Mouse (Mus musculus) forebrain, embryonic 15.5 days (tissue): ENCODE data around the gene Fars2. TPM values are rescaled to one million over a fixed set of nuclear protein-coding genes. Genes with fewer than 3 reads are reported as not detected.
"Not testable (repeated sequence)": the region's sequence is repeated elsewhere in the genome, so short reads cannot be mapped to it uniquely, and the experiment has no call there.

ENCODE experiments used
- ATAC-seq: fragments of 200-750 bp; cut with Nextera tagmentation; replicated peaks from 2 replicates; pipeline ENCODE4 v1.8.0; 2017; ENCODE audit warnings: mild to moderate bottlenecking, moderate TSS enrichment, moderate library complexity
- H3K27ac ChIP-seq: fragments of 300-500 bp; sonication (generic); replicated peaks from 2 replicates; pipeline ENCODE4 v1.5.1; 2015; ENCODE audit warnings: mild to moderate bottlenecking, inconsistent platforms
- H3K27me3 ChIP-seq: fragments of 300-500 bp; sonication (generic); 2 replicates; pipeline ENCODE4 v1.6.1; 2015; ENCODE audit warnings: inconsistent platforms
- H3K36me3 ChIP-seq: fragments of 300-500 bp; sonication (generic); 2 replicates; pipeline ENCODE4 v1.6.1; 2015; ENCODE audit warnings: mild to moderate bottlenecking, inconsistent platforms
- H3K4me1 ChIP-seq: fragments of 300-500 bp; sonication (generic); 2 replicates; pipeline ENCODE4 v1.6.1; 2015; ENCODE audit warnings: inconsistent platforms
- H3K4me2 ChIP-seq: fragments of 300-500 bp; sonication (generic); replicated peaks from 2 replicates; pipeline ENCODE4 v1.6.1; 2015; ENCODE audit warnings: mild to moderate bottlenecking, inconsistent platforms
- H3K4me3 ChIP-seq: fragments of 300-500 bp; sonication (generic); 2 replicates; pipeline ENCODE4 v1.5.1; 2015; ENCODE audit warnings: mild to moderate bottlenecking, inconsistent platforms
- H3K9ac ChIP-seq: fragments of 300-500 bp; sonication (generic); replicated peaks from 2 replicates; pipeline ENCODE4 v1.6.1; 2015; ENCODE audit warnings: mild to moderate bottlenecking, inconsistent platforms
- H3K9me3 ChIP-seq: fragments of 300-500 bp; sonication (generic); 2 replicates; pipeline ENCODE4 v1.6.1; 2016; ENCODE audit warnings: inconsistent platforms
- WGBS: fragments of 180-500 bp; shearing (Covaris S2); methylation state at CpG from one replicate; pipeline ENCODE4 v1.1.7; 2015; ENCODE audit warnings: mixed read lengths; 5-methylcytosine and 5-hydroxymethylcytosine counted together
- polyA plus RNA-seq: library from polyadenylated mRNA; unstranded; fragments of >200 nt; fragmentation: Nextera tagmentation; extraction: Ambion mirVana; gene quantifications from 2 replicates; pipeline ENCODE4 v1.2.1, GENCODE M21; 2015

Gene Fars2
- polyA plus RNA-seq, 1 experiment from 2014 or later = 36.5 TPM

GRCm38 (mm10) chr13:36361419-36361818 lies 244.2 kb downstream of the Fars2 start:
- no peak overlapping the region for H3K4me2 ChIP-seq
- no peaks in the 10 kb centered on the region for H3K36me3 ChIP-seq
- ATAC-seq = no peak
- no peaks in the 10 kb centered on the region for H3K4me1 ChIP-seq
- no peaks in the 10 kb centered on the region for H3K9me3 ChIP-seq
- no peaks in the 10 kb centered on the region for H3K27me3 ChIP-seq
- no peak overlapping the region for H3K27ac ChIP-seq
- 87% methylated on average over 3 of the region's 3 CpGs for WGBS
- no peak overlapping the region for H3K4me3 ChIP-seq
- H3K9ac ChIP-seq = no peak overlapping the region

- not testable (repeated sequence) for ATAC-seq, H3K27me3 ChIP-seq
- WGBS = 97% methylated on average over 5 of the region's 5 CpGs
Observed at GRCm38 (mm10) chr13:36365719-36366118, 248.5 kb downstream of the Fars2 start.

DNA sequence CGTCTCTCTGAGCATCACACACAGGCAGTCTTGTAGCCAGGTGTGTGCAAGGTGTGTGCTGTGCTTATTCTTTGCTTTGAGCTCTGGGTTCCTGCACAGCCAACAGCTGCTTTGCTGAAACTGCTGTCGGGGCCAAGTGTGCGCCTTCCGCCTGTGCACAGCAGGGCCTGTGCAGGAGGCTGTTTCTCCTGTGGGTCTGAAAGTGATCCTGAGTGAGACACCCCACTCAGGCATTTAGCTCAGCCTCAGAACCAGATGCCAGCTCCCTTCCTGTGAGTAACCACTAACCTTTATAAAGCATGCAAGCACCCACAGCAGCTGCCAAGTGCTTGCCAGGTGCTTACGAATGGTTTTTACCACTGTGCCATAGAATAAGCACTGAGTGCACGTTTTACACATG lies 249.1 kb downstream of the Fars2 start:
- Histone ChIP-seq H3K36me3 (no peaks in the 10 kb centered on the region), H3K4me2 (no peak overlapping the region), H3K27ac (no peak overlapping the region), H3K4me3 (no peak overlapping the region), H3K9me3 (no peaks in the 10 kb centered on the region), H3K27me3 (no peaks in the 10 kb centered on the region), H3K4me1 (peaks cover 14% of the 10 kb centered on the region), H3K9ac (no peak overlapping the region)
- ATAC-seq = no peak
- 86% methylated on average over 6 of the region's 6 CpGs for WGBS

More at GRCm38 (mm10) chr13:36365719-36366118, 248.5 kb downstream of the Fars2 start:
- not testable (repeated sequence) for H3K9ac ChIP-seq, H3K4me2 ChIP-seq, H3K27ac ChIP-seq, H3K36me3 ChIP-seq, H3K9me3 ChIP-seq, H3K4me3 ChIP-seq
- H3K4me1 ChIP-seq = peaks cover 14% of the 10 kb centered on the region

DNA sequence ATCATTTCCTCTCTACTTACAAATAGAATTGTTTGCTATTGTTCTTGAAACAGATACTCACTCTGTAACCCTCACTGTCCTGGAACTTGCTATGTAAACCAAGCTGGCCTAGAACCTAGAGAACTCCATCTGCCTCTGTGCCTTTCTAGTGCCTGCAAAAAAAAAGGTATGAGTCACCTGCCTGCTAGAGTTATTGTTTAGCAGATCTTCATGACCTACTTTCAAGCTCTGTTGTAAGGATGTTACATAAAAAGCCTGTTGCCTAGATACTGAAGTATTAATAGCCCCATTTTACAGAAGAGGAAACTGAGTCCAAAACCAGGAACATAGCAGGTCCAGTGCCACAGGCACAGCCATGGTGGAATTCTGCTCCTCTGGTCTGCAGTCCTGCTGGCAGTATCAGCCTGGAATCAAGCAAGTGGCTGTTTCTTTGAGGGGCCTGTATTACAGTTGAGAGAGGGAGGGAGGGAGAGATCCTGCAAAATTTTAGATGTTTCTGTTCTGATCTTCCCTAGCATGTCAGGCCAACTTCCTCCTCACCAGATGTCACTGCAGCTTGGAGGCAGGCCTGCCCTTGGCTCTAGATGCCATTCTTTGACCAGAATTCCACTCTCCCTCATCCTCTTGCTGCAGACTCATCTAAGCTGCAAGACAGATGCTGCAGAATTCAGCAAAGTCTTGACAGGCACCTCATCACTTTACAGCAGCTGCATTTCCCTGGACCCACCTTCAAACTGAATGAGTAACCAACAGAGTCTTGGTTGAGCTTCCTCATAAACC lies 250.7 kb downstream of the Fars2 start:
- Histone ChIP-seq H3K36me3 (no peaks in the 10 kb centered on the region), H3K9ac (no peak overlapping the region), H3K9me3 (no peaks in the 10 kb centered on the region), H3K27me3 (no peaks in the 10 kb centered on the region), H3K4me3 (no peak overlapping the region), H3K4me1 (peaks cover 14% of the 10 kb centered on the region), H3K27ac (no peak overlapping the region), H3K4me2 (no peak overlapping the region)
- ATAC-seq = no peak

DNA sequence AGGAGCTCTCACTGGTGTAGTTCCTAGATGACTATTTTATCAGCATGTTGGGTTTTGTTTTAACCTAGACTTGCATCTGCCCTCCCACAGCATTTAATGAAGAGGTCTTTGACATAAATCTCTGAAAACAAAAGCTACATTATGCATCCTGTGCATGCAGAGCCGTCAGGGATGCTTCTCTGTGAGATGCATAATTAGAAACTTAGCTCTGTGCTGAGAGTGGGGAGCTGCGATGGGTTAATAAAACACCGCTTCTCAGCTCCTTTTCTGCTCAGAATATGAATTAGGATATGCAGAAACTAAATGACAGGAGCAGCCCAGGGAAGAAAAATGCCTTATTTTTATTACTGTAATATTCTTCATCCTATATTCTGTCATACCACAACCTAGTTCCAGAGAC lies 251.6 kb downstream of the Fars2 start:
- H3K4me3 ChIP-seq = no peak overlapping the region
- ATAC-seq = peak; percentile 83
- peak overlapping the region; percentile 27; the same call in 1 of the 2 replicates for H3K27ac ChIP-seq
- no peaks in the 10 kb centered on the region for H3K36me3 ChIP-seq
- no peaks in the 10 kb centered on the region for H3K27me3 ChIP-seq
- no peak overlapping the region for H3K4me2 ChIP-seq
- H3K9me3 ChIP-seq = no peaks in the 10 kb centered on the region
- H3K9ac ChIP-seq = no peak overlapping the region
- peaks cover 14% of the 10 kb centered on the region for H3K4me1 ChIP-seq
- WGBS = 9% methylated on average over 3 of the region's 3 CpGs

GRCm38 (mm10) chr13:36369400-36369799 lies 252.2 kb downstream of the Fars2 start:
- Histone ChIP-seq H3K27me3 (no peaks in the 10 kb centered on the region), H3K4me2 (no peak overlapping the region), H3K4me1 (peaks cover 14% of the 10 kb centered on the region), H3K27ac (no peak overlapping the region), H3K9ac (no peak overlapping the region), H3K4me3 (no peak overlapping the region), H3K36me3 (no peaks in the 10 kb centered on the region), H3K9me3 (no peaks in the 10 kb centered on the region)
- 41% methylated on average over 11 of the region's 11 CpGs for WGBS
- no peak for ATAC-seq

GRCm38 (mm10) chr13:36383236-36383635 lies 266.0 kb downstream of the Fars2 start:
- 80% methylated on average over 2 of the region's 2 CpGs for WGBS
- Histone ChIP-seq H3K4me3 (no peak overlapping the region), H3K4me1 (no peaks in the 10 kb centered on the region), H3K27me3 (no peaks in the 10 kb centered on the region), H3K36me3 (no peaks in the 10 kb centered on the region), H3K9ac (no peak overlapping the region), H3K27ac (no peak overlapping the region), H3K9me3 (no peaks in the 10 kb centered on the region), H3K4me2 (no peak overlapping the region)
- no peak for ATAC-seq

DNA sequence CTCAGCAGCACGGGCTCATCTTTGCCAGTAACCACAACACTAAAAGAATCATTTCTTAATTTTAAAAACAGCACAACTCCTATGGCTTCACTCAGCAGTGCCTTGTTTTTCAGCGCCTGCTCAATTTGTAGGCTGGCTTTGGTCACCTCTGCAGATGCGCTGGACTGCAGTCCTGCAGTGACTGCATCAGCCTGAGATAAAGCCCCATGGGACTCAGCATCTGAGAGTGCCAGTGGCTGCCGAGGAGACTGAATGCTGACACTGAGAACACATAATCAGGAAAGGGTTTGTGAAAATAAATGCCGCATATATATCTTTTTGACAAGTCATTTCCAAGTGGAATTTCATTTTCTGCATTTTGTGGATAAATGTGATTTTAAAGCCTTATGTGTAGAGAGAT lies 268.9 kb downstream of the Fars2 start:
- no peak for ATAC-seq
- no peaks in the 10 kb centered on the region for H3K27me3 ChIP-seq
- no peaks in the 10 kb centered on the region for H3K9me3 ChIP-seq
- H3K36me3 ChIP-seq = no peaks in the 10 kb centered on the region
- no peak overlapping the region for H3K27ac ChIP-seq
- H3K4me3 ChIP-seq = no peak overlapping the region
- no peak overlapping the region for H3K4me2 ChIP-seq
- H3K4me1 ChIP-seq = no peaks in the 10 kb centered on the region
- H3K9ac ChIP-seq = no peak overlapping the region
- WGBS = 81% methylated on average over 5 of the region's 5 CpGs

GRCm38 (mm10) chr13:36391936-36392335 lies 274.7 kb downstream of the Fars2 start:
- ATAC-seq = no peak
- H3K9ac ChIP-seq = no peak overlapping the region
- H3K9me3 ChIP-seq = no peaks in the 10 kb centered on the region
- no peaks in the 10 kb centered on the region for H3K36me3 ChIP-seq
- no peak overlapping the region for H3K4me3 ChIP-seq
- 81% methylated on average over 7 of the region's 7 CpGs for WGBS
- no peaks in the 10 kb centered on the region for H3K4me1 ChIP-seq
- no peak overlapping the region for H3K4me2 ChIP-seq
- no peak overlapping the region for H3K27ac ChIP-seq
- H3K27me3 ChIP-seq = no peaks in the 10 kb centered on the region

- no peaks in the 10 kb centered on the region for H3K4me1 ChIP-seq
- WGBS = 89% methylated on average over 4 of the region's 4 CpGs
- no peak for ATAC-seq
Observed at GRCm38 (mm10) chr13:36392666-36393065, 275.5 kb downstream of the Fars2 start.

GRCm38 (mm10) chr13:36401011-36401410 lies 283.8 kb downstream of the Fars2 start:
- H3K27ac ChIP-seq = no peak overlapping the region
- WGBS = 77% methylated on average over 2 of the region's 2 CpGs

More at GRCm38 (mm10) chr13:36392666-36393065, 275.5 kb downstream of the Fars2 start:
- H3K27ac ChIP-seq = no peak overlapping the region
- no peak overlapping the region for H3K9ac ChIP-seq
- no peak overlapping the region for H3K4me3 ChIP-seq
- H3K9me3 ChIP-seq = no peaks in the 10 kb centered on the region
- H3K27me3 ChIP-seq = no peaks in the 10 kb centered on the region
- H3K4me2 ChIP-seq = no peak overlapping the region
- H3K36me3 ChIP-seq = no peaks in the 10 kb centered on the region

GRCm38 (mm10) chr13:36413276-36413675 lies 296.1 kb downstream of the Fars2 start:
- no peaks in the 10 kb centered on the region for H3K9me3 ChIP-seq
- H3K27me3 ChIP-seq = no peaks in the 10 kb centered on the region
- no peak overlapping the region for H3K9ac ChIP-seq
- H3K27ac ChIP-seq = no peak overlapping the region
- no peak overlapping the region for H3K4me3 ChIP-seq
- H3K36me3 ChIP-seq = no peaks in the 10 kb centered on the region
- ATAC-seq = no peak
- WGBS = 93% methylated on average over 1 of the region's 1 CpGs
- H3K4me2 ChIP-seq = no peak overlapping the region
- no peaks in the 10 kb centered on the region for H3K4me1 ChIP-seq

More at GRCm38 (mm10) chr13:36401011-36401410, 283.8 kb downstream of the Fars2 start:
- H3K9me3 ChIP-seq = no peaks in the 10 kb centered on the region
- no peak overlapping the region for H3K9ac ChIP-seq
- no peak for ATAC-seq
- no peak overlapping the region for H3K4me2 ChIP-seq
- no peaks in the 10 kb centered on the region for H3K27me3 ChIP-seq
- H3K4me1 ChIP-seq = no peaks in the 10 kb centered on the region
- H3K4me3 ChIP-seq = no peak overlapping the region
- H3K36me3 ChIP-seq = no peaks in the 10 kb centered on the region

- no peak overlapping the region for H3K4me2 ChIP-seq
- 100% methylated on average over 1 of the region's 1 CpGs for WGBS
- H3K4me1 ChIP-seq = no peaks in the 10 kb centered on the region
- no peaks in the 10 kb centered on the region for H3K9me3 ChIP-seq
- no peak overlapping the region for H3K4me3 ChIP-seq
- H3K27me3 ChIP-seq = no peaks in the 10 kb centered on the region
- H3K27ac ChIP-seq = no peak overlapping the region
- no peak for ATAC-seq
- no peaks in the 10 kb centered on the region for H3K36me3 ChIP-seq
- no peak overlapping the region for H3K9ac ChIP-seq
Observed at GRCm38 (mm10) chr13:36415176-36415575, 298.0 kb downstream of the Fars2 start.
